Mouse (Mus musculus) frontal cortex, postnatal 10 days (tissue): Measurements from ENCODE around the gene Parp3.

Experiments used
- DNase-seq, 2 experiments: peaks; one replicate each; pipeline ENCODE4 v3.0.0; 2022; ENCODE audit warnings: low spot score in 2 of 2, mixed read lengths in 1 of 2

Gene Parp3

DNA sequence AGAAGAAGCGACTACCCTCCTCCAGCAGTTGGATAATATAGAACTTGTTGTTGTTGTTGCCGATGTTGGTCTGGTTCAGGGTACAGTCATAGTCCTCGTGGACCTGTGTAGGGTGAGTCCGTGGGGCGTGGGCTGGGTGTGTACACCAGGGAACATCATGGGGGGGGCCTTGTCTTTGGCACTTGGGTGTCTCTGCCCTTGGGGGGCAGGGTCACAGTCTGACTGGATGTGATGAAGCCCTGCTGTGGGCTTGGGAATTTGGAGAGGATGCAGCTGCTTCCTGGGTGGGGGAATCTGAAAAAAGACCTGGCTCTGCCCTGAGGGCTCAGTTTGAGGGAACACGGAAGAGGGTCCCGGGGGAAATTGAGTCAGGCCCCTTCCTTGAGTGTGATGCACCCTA lies 1.7 kb downstream of the Parp3 start:
- DNase-seq, result peak; percentile 15 to 19

DNA sequence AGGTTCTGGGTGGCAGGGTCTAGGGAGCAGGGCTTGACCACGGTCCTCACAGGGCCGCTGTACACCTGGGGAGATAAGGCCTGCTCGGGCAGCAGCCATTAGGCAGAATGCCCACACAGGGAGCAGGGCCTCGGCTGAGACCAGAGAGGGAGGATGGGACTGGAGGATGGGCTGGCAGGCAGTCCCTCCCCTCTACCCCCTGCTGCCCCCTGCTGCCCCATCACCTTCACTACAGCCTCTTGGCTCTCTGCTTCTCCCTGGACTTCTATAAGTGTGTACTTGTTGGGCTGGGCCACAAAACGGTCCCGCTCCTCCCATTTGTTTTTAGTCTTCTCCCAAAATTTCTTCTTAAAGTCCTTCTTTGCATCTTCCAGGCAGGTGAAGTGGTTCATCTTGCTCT lies 2.3 kb downstream of the Parp3 start:
- DNase-seq, result peak; percentile 21 to 36

DNA sequence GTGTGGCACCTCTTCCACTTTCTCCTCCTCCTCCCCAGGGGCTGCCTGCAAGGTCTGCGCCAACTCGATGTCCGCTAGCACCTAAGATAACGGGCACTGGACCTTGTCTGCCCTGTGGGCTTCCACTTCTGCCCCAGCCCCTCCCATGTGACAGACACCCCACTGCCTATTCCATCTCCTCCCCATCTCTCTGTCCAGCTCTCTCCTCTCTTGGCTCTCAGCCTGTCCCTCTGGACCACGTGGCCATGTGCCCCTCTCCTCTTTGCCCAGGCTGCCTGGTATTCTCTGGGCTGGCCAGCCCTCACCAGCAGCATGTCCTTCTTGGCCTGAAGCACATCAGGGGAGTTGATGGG lies 3.0 kb downstream of the Parp3 start:
- DNase-seq, result peak; percentile 12 to 21

DNA sequence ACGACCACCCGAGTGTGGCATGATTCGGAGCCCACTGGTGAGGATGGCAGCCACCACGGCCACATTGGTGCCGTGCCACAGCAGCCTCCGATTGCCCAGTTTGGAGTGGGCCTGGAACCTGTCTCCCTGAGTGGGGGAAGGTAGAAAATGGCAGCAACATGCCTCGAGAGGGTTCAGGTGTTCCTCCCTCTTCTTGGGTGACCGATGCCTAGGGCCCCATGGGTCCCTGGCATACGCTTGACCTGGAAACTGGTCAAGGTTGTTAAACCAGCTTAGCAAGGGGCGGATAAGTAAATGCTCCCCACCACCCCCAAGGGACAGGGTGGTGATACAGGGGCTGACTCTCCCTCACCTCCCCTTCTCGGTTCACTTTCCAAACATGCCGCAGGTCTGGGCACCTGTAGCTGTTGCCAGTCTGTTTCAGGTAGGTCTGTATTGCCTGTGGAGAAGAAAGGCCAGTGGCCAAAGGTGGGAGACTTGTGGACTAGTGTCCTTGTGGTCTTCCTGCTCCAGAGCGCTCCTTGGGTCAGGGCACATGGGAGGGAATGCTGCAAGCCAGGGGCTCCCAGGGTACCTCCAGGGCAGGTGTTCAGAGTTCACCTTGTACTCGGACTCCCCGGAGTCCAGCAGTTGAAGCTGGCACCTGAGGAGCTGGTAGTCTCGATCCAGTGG lies 3.5 kb downstream of the Parp3 start:
- DNase-seq, result peak; percentile 6 to 26

DNA sequence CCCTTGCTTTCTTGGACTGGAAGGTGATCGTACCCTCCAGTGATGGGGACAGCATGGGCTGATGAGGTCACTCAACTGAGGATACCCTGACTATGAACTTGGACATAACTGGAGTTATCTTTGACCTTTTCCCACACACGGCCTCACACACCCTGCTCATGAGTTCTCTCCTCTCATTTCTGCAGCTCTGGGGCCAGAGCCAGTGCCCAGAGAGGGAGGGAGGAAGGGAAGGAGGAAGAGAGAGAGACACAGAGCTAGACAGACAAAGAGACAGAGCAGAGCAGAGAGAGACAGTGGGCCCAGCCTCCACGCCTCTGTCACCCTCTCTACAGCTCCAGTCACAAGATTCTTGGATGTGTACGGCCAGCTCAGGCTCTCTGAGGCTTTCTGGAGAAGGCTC lies 4.4 kb downstream of the Parp3 start:
- DNase-seq, result no peak

DNA sequence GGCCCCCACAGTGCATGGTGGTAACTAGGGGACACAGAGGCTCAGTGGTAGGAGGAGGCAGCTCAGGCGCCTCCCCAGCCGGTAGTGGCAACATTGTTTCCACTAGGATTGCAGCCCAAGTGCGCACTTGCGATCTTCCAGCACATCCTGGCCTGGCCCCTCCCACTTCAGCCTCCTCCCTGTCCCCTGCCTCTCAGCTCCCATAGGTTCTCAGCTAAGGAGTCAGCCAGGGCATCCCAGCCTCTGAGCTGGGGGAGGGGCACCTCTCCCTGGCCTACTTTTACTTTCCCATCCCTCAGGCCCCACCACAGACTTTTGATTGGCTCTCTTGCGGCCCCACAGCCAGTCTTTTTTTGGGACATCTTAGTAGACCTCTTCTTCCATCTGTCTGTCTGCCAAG lies 4.9 kb downstream of the Parp3 start:
- peak in 1 of 2 experiments; percentile 58 for DNase-seq

DNA sequence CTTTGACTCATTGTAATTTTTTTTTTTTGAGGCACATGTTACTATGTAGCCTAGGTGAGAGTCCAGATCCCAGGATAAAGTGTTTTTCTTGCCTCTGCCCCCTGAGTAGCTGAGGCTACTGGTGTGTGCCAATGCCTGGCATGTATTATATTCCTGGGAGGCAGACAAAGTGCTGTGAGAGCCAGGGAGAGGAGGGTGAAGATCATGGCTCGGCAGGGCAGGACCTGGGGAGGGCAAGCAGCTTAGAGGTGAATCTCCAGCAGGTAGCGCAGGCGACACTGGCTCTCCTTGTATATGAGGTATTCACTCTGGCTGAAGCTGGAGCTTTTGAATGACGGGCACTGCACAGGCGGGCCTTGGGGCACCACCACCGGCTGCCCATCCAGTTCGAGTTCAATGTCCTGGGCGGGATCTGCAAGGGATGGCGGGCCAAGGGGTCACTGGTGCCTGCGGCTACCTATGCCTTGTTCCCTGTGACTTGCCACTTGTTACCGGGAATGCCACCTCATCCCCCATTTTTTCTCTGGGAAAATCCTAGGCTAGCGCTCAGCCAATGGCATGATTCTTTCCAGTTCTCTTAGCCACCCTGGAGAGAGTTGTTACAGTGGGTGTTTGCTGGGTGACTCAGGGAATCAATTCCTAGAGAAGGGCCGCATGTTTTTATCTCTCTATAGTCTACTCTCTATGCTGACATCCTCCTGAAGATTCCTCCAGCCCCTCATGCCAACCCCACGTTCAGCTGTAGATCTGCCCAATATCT lies 5.6 kb downstream of the Parp3 start:
- peak in 1 of 2 experiments; percentile 7 for DNase-seq

DNA sequence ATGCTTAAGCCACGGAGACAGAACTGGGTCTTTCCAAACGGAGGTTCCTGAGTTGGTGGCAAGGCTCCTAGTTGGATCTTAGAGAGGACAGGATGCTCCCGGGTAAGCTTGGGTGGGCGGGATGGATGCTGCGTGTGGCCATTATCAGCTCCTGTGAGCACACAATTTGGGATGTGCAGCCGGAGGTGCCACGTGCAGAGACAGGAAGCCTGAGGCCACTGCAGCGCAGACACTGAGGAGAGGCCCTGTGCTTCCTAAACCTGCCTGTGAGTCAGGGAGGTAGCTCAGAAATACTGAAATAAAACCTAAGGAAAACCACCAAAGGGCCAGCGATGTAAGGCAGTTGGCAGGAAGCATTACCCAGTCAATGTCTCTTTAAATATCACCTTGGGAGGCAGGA lies 7.0 kb downstream of the Parp3 start:
- no peak for DNase-seq

DNA sequence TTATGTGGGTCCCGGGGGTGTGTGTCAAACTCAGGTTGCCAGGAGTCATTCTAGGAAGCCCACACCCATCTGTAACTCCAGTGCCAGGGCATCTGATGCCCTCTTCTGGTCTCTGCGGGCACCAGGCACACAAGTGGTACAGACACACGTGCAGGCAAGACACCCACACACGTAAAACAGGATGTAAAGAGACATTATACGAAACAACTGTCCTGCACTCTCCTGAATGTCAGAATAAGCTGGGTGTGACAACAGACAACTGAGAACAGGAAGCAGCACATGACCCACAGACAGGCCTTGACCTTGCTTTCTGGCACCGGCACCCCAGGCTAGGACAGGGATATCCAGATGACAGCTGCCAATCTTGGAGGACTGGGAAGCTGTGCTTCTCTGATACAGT lies 7.4 kb downstream of the Parp3 start:
- no peak for DNase-seq

DNA sequence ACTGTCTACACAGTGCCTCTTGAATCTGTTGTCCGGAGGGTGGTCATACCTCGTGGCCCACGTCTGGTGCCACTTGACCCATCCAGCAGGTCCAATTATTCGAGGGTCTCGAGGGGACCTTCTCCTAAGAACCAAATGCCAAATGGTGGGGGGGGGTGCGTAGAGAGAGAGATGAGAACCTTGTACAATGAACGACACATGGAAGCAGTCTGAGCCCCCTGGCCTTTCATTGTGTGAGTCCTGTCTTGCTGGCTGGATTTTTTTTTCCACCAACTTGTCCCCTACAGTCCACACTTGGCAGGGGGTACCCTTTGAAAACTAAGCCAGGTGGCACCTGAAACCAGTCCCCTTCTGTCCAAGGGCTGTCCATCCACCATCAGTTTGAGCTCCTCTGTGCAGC lies 9.0 kb downstream of the Parp3 start:
- no peak for DNase-seq

DNA sequence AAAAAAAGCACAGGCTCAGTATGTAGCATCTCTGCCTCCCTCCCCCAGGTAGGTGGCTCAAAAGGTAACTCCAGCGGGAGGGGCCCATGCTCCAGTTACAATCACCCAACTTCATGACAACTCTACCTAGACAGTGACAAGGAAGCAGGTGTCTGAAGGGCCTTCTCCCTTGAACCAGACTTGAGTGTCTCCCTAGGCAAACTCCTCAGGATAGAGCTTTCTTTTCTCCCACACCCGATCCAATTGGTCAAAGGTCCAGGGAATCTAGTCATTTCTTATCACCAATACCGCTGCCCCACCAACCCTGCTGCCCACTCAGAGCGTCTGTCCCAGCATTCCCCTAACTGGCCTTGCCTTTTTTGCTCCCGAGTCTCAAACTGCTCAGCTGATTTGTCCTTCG lies 10.0 kb downstream of the Parp3 start:
- DNase-seq, result no peak

DNA sequence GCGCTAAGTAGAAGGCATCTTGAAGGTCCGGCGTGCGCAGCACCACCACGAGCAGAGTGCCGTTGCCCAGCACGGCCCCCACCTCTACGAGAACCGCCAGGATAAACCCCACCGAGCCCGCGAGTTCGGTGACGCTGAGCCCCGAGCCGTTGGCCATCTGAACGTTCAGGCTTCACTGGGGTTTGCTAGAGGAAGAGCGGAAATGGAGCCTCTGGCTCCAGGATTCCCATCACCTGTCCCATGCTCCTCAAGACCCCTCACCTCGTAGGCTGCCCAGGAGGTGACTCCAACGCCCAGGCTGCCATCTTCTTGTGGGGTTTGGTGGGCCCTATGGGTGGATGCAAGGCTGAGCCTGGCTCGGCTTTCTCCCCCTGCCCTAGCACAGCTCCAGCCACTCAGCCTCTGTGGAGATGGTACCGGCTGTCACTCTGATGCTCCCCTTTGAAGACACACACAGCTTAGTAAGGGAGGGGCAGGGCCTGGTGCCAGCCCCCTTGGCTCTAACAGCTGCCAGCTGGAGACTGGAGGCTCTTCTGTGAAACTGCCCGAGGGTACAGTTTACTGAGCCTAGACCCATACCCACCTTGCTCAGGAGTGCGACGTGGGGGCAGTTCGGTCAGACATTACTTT lies 11.1 kb downstream of the Parp3 start, which contains the start of gene Gpr62:
TSS of gene Gpr62 (minus strand) at position 368 of the 630 bp plus-strand sequence.
- DNase-seq, result no peak

DNA sequence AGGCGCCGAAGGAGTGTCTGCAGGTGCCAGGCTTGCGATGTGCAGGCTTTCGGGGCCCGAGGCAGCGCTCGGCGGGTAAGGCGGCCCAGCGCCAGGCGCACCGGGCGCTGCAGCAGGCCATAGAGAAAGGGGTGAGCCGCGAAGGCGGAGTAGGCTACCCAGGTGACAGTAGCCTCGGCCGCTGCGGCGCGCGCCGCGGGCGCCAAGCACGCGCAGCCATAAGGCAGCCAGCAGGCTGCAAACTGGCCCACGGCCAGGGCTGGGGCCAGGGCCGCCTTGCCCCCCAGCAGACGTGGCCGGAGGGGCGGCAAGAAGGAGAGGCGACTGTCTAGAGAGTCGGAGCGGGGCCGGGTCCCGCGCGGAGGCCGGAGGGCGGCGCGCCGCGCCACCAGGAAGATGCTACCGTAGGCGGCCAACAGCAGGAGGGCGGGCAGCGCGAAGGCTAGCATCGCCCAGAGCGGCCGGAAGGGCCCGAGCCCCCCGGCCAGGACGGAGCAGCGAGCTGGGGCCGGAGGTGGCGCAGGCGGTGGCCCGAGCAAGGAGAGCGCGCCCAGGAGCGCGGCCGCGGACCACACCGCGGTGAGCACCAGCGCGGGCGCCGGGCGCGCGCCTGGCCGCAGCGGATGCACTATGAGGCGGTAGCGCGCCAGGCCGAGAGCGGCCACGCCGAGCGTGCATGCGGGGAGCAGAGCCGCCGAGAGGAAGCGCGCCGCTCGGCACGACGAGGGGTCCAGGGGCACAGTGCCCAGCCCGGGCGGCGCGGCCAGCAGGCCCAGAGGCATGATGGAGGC lies 11.8 kb downstream of the Parp3 start:
- peak in 1 of 2 experiments; percentile 75 for DNase-seq

DNA sequence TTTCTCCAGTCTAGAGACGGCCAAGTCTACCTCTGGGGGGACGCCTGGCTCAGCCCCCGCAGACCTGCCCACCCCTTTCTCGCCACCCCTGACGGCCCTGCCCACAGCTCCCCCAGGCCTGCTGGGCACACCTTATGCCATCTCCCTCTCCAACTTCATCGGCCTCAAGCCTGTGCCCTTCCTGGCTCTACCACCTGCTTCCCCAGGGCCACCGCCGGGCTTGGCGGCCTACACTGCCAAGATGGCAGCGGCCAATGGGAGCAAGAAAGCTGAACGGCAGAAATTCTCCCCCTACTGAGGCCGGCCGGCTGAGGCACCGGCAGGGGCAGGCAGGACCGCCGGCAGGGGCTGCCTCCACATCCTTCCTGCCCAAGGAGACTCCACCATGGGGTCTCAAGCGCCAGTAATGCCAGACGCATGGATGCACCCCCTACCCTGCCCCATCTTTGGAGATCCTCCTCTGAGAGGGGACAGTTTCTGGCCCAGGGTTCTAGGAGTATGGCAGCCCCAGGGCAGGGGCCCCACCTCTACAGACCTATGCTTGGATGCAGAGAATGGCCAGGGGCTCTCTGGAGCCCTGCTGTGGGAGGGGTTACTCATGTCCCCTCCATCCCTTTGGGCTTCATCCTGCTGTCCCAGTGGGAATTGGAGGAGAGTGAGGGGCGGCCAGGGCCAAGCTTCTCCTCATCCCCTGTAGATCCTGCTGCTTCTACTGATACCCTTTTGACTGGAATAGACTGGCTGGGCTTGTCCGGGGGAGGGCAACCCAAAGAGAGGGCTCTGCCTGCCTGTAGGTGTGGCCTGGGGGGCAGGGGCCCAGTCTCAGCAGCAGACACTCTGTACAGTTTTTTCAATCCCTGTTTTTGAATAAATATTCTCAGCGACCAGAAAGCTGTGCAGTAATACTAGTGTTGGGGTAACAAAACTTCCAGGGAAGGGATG lies 13.4 kb downstream of the Parp3 start:
- no peak for DNase-seq

DNA sequence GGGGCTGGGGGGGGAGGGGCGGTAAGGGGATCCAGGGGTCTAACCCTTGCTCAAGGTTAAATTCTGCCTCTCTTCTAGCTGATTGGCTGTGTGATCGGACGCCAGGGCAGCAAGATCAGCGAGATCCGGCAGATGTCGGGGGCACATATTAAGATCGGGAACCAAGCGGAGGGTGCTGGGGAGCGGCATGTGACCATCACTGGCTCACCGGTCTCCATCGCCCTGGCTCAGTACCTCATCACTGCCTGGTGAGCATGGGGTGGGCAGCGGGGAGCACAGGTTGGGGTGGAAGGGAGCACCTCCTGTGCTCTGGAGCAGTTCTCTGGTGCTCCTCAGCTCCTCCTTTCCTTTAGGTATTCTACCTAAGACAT lies 14.3 kb downstream of the Parp3 start:
- no peak for DNase-seq

DNA sequence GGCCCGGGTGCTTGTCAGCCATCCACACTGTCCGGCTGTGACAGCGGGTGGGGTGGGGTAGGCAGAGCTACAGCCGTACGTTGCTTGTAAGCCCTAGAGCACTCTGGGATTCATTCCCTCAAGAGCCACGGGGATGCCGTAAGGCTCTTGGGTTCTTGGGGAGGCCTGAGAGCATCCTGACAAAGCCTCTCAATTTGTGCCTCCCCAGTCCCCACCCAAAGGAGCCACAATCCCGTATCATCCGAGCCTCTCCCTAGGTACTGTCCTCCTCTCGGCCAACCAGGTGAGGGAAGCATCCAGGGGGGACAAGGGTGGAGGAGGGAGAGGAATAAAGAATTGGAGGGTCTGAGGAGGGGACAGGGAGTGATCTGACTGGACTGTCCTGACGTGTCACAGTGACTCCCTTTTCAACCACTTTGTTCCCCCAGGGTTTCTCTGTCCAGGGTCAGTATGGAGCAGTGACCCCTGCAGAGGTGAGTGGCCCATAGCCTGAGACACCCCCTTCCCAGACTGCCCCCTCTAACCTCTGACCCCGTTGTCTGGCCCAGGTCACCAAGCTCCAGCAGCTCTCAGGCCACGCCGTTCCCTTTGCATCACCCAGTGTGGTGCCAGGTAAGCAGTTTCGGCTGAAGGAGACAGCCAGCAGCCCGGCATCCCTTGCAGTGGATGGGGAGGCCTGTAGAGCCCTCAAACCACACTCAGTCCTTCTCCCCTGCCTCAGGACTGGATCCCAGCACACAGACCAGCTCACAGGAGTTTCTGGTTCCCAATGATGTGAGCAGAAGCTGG lies 14.9 kb downstream of the Parp3 start:
- no peak for DNase-seq

DNA sequence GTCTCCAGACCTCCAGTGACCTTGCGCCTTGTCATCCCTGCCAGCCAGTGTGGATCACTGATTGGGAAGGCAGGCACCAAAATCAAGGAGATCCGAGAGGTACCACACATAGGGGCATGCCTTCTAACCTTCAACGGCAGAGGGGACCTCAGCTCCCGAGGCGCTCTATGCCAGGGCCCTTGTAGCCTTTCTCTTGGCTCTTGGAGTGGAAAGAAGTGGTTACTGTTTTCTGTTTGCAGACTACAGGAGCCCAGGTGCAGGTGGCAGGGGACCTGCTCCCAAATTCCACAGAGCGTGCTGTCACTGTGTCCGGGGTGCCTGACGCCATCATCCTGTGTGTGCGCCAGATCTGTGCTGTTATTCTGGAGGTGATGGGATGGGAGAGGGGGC lies 15.7 kb downstream of the Parp3 start:
- no peak for DNase-seq

DNA sequence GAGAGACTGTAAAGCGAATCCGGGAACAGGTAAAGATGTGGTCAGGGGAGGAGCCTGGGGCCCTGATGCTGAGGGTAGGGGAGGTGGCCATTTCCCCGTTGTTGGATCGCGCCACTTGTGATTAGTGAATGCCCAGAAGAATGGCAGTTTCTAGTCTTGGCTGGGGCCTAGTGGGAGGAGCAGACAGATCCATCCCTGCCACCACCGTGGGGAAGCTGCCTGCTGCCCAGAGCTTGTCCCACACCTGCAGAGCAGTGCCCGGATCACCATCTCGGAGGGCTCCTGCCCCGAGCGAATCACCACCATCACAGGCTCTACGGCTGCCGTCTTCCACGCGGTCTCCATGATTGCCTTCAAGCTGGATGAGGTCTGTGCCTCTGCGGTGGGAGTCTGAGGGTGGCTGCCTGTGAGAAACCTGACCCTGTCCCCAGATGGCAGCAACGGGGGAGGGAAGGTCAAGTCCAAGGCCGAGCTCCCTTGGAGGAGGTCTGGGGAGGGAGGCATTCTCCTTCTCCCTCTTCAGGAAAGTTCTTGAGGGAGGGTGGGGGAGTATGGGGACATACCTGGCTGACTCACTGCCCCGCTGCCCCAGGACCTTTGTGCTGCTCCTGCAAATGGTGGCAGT lies 16.2 kb downstream of the Parp3 start:
- DNase-seq, result no peak

DNA sequence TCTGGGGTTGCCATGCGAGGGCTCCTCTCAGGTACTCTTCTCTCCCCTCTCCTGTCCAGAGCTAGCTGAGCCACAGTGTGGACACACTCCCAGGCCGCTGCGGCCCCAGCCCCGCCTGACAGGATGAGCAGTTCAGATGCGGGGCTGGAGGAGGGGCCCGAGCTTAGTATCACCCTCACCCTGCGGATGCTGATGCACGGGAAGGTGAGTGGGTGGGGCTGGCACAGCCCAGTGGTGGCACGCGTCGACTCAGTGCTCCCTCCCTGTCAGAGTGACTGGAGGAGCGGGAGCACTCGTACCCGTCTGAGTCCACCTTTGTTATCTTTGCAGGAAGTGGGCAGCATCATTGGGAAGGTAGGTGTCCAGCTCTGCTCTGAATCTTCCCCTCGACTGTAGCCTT lies 16.8 kb downstream of the Parp3 start:
- no peak for DNase-seq

DNA sequence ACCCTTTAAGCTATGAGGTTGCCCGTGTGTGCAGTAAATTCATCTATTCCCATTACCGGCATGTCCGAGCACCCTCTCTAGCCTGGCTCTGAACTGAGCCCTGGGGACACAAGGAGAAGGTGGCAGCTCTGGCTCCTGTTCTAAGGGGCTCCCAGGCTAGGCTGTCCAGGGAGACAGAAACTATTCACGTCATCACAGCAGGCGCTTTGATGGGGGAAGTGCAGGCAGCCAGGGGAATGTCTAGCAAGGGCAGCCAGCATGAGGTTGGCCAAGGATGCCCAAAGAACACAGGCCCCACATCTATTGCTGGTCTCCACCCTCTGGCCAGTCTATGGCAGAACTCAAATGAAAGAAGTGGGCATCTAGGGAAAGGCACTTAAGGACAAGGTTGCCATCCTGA lies 18.8 kb downstream of the Parp3 start:
- DNase-seq, result no peak
